Mouse (Mus musculus) limb, embryonic 12.5 days (tissue): ENCODE results near the gene Gm26992. TPM values are rescaled to one million over a fixed set of nuclear protein-coding genes. Genes with fewer than 3 reads are reported as not detected.

ENCODE experiments used
- ATAC-seq: fragments of 200-750 bp; cut with Nextera tagmentation; 2 replicates; pipeline ENCODE4 v1.8.0; 2017; ENCODE audit warnings: low read depth, moderate TSS enrichment; ENCODE audit not compliant: insufficient number of reproducible peaks, insufficient read depth, low FRiP score, low TSS enrichment
- H3K27ac ChIP-seq: fragments of 300-500 bp; sonication (generic); 2 replicates; pipeline ENCODE4 v1.5.1; 2016; ENCODE audit warnings: mild to moderate bottlenecking, moderate library complexity
- H3K27me3 ChIP-seq: fragments of 300-500 bp; sonication (generic); 2 replicates; pipeline ENCODE4 v1.6.1; 2016; ENCODE audit warnings: mild to moderate bottlenecking, moderate library complexity
- H3K36me3 ChIP-seq: fragments of 300-500 bp; sonication (generic); 2 replicates; pipeline ENCODE4 v1.6.1; 2016; ENCODE audit warnings: mild to moderate bottlenecking, moderate library complexity
- H3K4me1 ChIP-seq: fragments of 300-500 bp; sonication (generic); replicated peaks from 2 replicates; pipeline ENCODE4 v1.6.1; 2016
- H3K4me2 ChIP-seq: fragments of 300-500 bp; sonication (generic); 2 replicates; pipeline ENCODE4 v1.6.1; 2016; ENCODE audit warnings: mild to moderate bottlenecking, moderate library complexity
- H3K4me3 ChIP-seq: fragments of 300-500 bp; sonication (generic); replicated peaks from 2 replicates; pipeline ENCODE4 v1.5.1; 2016; ENCODE audit warnings: mild to moderate bottlenecking
- H3K9ac ChIP-seq: fragments of 300-500 bp; sonication (generic); replicated peaks from 2 replicates; pipeline ENCODE4 v1.6.1; 2016; ENCODE audit warnings: mild to moderate bottlenecking, moderate library complexity
- H3K9me3 ChIP-seq: fragments of 300-500 bp; sonication (generic); 2 replicates; pipeline ENCODE4 v1.6.1; 2016; ENCODE audit warnings: mild to moderate bottlenecking, moderate library complexity
- WGBS: fragments of 180-500 bp; shearing (Covaris S2); methylation state at CpG from one replicate; pipeline ENCODE4 v1.1.7; 2016; 5-methylcytosine and 5-hydroxymethylcytosine counted together
- polyA plus RNA-seq: library from polyadenylated mRNA; unstranded; fragments of >200 nt; fragmentation: Nextera tagmentation; extraction: Ambion mirVana; gene quantifications from 2 replicates; pipeline ENCODE4 v1.2.1, GENCODE M21; 2016

Gm26992 gene
- polyA plus RNA-seq, 1 experiment from 2014 or later = not detected

DNA sequence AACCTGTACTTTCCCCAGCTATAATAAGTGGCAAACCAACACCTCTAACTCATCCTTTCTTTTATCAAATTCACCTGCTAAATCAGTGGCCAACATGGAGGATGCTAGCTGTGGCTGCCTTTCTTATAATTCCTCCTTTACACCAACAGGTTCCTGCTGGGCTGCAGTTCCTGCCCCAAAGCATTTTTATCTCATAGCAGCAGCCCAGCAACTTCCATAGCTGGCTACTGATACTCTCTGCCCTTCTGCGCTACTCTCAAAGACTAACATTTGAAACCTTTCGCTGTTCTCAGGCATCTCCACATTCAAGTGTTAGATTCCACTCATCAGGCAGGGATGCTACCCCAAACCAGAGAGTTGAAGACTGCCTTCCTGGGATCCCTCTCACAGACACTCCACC is 97.0 kb downstream of the Gm26992 start:
- Histone ChIP-seq H3K9ac (no peak overlapping the region), H3K36me3 (no peaks in the 10 kb centered on the region), H3K4me3 (no peak overlapping the region), H3K27me3 (no peaks in the 10 kb centered on the region), H3K27ac (no peak overlapping the region), H3K4me2 (no peak overlapping the region), H3K9me3 (no peaks in the 10 kb centered on the region), H3K4me1 (no peaks in the 10 kb centered on the region)
- 92% methylated on average over 2 of the region's 2 CpGs for WGBS
- no peak for ATAC-seq

DNA sequence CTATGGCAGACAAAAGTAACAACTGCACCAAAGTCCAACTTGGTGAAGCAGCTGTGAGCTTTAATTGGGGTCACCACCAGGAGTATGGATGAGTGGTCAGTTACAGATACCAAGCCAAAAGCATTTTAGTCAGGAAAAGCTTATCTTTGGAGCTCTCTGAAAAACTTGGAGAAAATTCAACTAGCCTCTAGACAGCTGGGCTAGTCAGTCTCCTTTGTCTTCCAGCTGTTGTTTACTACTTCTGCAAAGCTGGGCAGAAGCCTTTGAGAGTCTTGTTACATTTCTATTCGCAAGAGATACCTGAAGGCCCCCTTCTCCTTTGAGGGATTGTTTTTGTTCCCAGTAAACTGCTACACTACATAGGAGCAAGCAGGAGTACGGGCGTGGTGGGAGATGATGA is 97.7 kb downstream of the Gm26992 start:
- 72% methylated on average over 3 of the region's 3 CpGs for WGBS
- H3K27ac ChIP-seq = no peak overlapping the region
- no peak for ATAC-seq
- H3K4me3 ChIP-seq = no peak overlapping the region
- H3K27me3 ChIP-seq = no peaks in the 10 kb centered on the region
- no peaks in the 10 kb centered on the region for H3K4me1 ChIP-seq
- no peak overlapping the region for H3K4me2 ChIP-seq
- H3K9ac ChIP-seq = no peak overlapping the region
- no peaks in the 10 kb centered on the region for H3K9me3 ChIP-seq
- H3K36me3 ChIP-seq = no peaks in the 10 kb centered on the region

DNA sequence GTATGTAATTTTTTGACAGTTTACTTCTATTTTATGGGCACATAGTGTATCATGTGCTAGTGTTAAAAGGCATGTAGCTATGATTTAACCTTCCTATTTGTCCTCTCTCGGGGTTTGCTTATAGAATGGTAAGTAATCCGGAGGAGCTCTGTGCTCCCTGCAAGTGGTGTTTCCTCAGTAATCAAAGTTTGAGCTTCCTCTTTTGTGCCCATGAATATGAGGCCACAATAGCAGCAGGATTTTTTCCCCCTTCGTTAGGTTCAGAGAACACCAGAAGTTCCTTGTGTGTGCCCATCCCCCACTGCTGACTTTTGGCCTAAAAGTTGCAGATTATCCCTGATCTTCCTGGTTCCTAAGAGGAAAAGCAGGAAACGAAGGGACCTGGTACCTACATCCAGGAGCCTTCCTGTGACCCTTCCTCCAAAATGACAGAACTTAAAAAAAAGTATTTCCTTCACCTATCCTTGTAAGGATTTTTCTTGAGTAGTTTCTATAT is 99.5 kb downstream of the Gm26992 start:
- H3K27me3 ChIP-seq = no peaks in the 10 kb centered on the region
- H3K36me3 ChIP-seq = no peaks in the 10 kb centered on the region
- WGBS = 64% methylated on average over 4 of the region's 4 CpGs
- H3K9ac ChIP-seq = no peak overlapping the region
- H3K4me3 ChIP-seq = no peak overlapping the region
- no peaks in the 10 kb centered on the region for H3K4me1 ChIP-seq
- no peaks in the 10 kb centered on the region for H3K9me3 ChIP-seq
- H3K27ac ChIP-seq = no peak overlapping the region
- ATAC-seq = no peak
- H3K4me2 ChIP-seq = no peak overlapping the region

DNA sequence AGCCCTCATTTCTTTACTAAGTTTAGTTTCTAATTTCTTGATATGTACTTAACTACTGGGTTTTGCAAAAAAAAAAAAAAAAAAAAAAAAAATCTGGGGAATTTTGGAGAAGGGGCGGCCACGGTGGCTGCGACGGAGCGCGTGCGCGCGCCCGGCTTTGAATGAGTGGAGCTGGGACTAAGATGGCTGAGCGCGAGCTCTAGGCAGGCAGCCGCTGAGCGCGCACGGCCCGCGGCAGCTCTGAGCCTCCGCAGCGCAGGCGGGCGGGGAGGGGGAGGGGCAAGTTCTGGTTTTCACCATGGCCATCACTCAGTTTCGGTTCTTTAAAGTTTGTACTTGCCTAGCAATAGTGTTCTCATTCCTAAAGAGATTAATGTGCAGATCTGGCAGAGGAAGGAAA is 107.4 kb downstream of the Gm26992 start:
- 2% methylated on average over 20 of the region's 23 CpGs for WGBS
- H3K36me3 ChIP-seq = no peaks in the 10 kb centered on the region
- no peaks in the 10 kb centered on the region for H3K9me3 ChIP-seq
- H3K27ac ChIP-seq = no peak overlapping the region
- no peak overlapping the region for H3K9ac ChIP-seq
- peak; percentile 57; the same call in 1 of the 2 replicates for ATAC-seq
- no peaks in the 10 kb centered on the region for H3K27me3 ChIP-seq
- H3K4me1 ChIP-seq = peaks cover 10% of the 10 kb centered on the region
- H3K4me3 ChIP-seq = peak overlapping the region; percentile 19
- peak overlapping the region; percentile 42 for H3K4me2 ChIP-seq

Other genes starting within 250 kb of the Gm26992 start
- gene Nap1l2, start 235.4 kb upstream of the Gm26992 start, polyA plus RNA-seq = 3.5 and 4.1 TPM in 2 replicates
- gene Cdx4, start 100.6 kb upstream of the Gm26992 start, polyA plus RNA-seq = not detected in 2 replicates
- 3.8 and 4.5 TPM in 2 replicates for gene Chic1, start 65.5 kb upstream of the Gm26992 start, polyA plus RNA-seq
- gene Tsx, start 7.5 kb upstream of the Gm26992 start, polyA plus RNA-seq = 0.73 and 0.79 TPM in 2 replicates
- not detected in 2 replicates for gene Zcchc13, start 208.6 kb downstream of the Gm26992 start, polyA plus RNA-seq